Mouse (Mus musculus) stomach, embryonic 15.5 days (tissue): ENCODE measurements around the gene Tnfrsf8. TPM values are rescaled to one million over a fixed set of nuclear protein-coding genes. Genes with fewer than 3 reads are reported as not detected.
A peak's percentile ranks its signal among the peaks of the same experiment; 100 is the strongest.
"Not testable (repeated sequence)": the region's sequence is repeated elsewhere in the genome, so short reads cannot be mapped to it uniquely, and the experiment has no call there.

Experiments used
- ATAC-seq: fragments of 200-750 bp; cut with Nextera tagmentation; 2 replicates; pipeline ENCODE4 v1.8.0; 2017; ENCODE audit warnings: low read depth, moderate number of reproducible peaks, moderate TSS enrichment; ENCODE audit not compliant: insufficient read depth, low FRiP score
- H3K27ac ChIP-seq: fragments of 300-500 bp; sonication (generic); 2 replicates; pipeline ENCODE4 v1.5.1; 2015; ENCODE audit warnings: mild to moderate bottlenecking, inconsistent platforms
- H3K27me3 ChIP-seq: fragments of 300-500 bp; sonication (generic); replicated peaks from 2 replicates; pipeline ENCODE4 v1.6.1; 2015; ENCODE audit warnings: inconsistent platforms
- H3K36me3 ChIP-seq: fragments of 300-500 bp; sonication (generic); 2 replicates; pipeline ENCODE4 v1.6.1; 2015; ENCODE audit warnings: inconsistent platforms
- H3K4me1 ChIP-seq: fragments of 300-500 bp; sonication (generic); 2 replicates; pipeline ENCODE4 v1.6.1; 2015; ENCODE audit warnings: inconsistent platforms
- H3K4me2 ChIP-seq: fragments of 300-500 bp; sonication (generic); 2 replicates; pipeline ENCODE4 v1.6.1; 2015; ENCODE audit warnings: mild to moderate bottlenecking, inconsistent platforms
- H3K4me3 ChIP-seq: fragments of 300-500 bp; sonication (generic); replicated peaks from 2 replicates; pipeline ENCODE4 v1.5.1; 2015; ENCODE audit warnings: inconsistent platforms
- H3K9ac ChIP-seq: fragments of 300-500 bp; sonication (generic); 2 replicates; pipeline ENCODE4 v1.6.1; 2015; ENCODE audit warnings: inconsistent platforms
- H3K9me3 ChIP-seq: fragments of 300-500 bp; sonication (generic); 2 replicates; pipeline ENCODE4 v1.6.1; 2016; ENCODE audit warnings: inconsistent platforms
- WGBS: fragments of 180-500 bp; shearing (Covaris S2); methylation state at CpG from one replicate; pipeline ENCODE4 v1.1.7; 2015; 5-methylcytosine and 5-hydroxymethylcytosine counted together
- polyA plus RNA-seq: library from polyadenylated mRNA; unstranded; fragments of >200 nt; fragmentation: Nextera tagmentation; extraction: Ambion mirVana; gene quantifications from 2 replicates; pipeline ENCODE4 v1.2.1, GENCODE M21; 2015

Tnfrsf8 gene
- 0.09 and 0.13 TPM in 2 replicates for polyA plus RNA-seq

DNA sequence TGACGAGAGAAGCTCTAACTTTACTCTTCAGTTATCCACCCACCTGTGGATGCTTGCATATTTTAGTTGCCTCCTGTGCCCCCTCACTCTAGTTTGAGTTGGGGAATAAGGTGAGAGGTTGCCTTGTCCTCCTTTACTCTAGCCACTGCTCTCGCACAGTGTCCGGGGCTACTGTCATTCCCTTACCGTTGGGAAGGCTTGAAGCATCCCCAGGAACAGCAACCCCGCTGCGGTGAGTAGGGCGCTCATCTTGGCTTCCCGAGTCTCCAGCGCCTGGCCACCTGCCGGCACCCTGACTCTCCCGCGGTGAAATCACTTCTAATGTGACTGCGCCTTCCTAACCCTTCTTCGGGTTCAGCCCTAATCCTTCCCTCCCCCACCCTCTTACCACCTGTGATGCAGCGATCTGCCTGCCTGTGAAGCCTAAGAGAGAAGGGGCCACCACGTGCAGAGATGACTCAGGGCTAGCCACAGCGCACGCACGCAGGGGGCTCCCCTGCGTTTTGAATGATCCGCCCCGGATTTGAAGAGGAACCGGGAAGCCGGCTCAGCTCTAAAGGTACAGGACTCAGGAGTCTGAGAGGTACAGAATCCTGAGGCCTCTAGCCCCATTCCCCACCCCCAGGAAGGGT is at the start of gene Tnfrsf8:
Tnfrsf8 (minus strand) TSS at position 329 of the 632 bp plus-strand sequence.
- no peak within 1 kb of the TSS for H3K9ac ChIP-seq
- no peaks in the 10 kb centered on the region for H3K4me1 ChIP-seq
- peaks cover 12% of the 10 kb centered on the region; the same call in 1 of the 2 replicates for H3K27me3 ChIP-seq
- no peak for ATAC-seq
- no peak within 1 kb of the TSS for H3K4me3 ChIP-seq
- WGBS = 2% methylated on average over 24 of the region's 24 CpGs
- no peaks in the 10 kb centered on the region for H3K9me3 ChIP-seq
- no peak within 1 kb of the TSS for H3K27ac ChIP-seq
- no peak within 1 kb of the TSS for H3K4me2 ChIP-seq
- no peaks in the 10 kb centered on the region for H3K36me3 ChIP-seq

DNA sequence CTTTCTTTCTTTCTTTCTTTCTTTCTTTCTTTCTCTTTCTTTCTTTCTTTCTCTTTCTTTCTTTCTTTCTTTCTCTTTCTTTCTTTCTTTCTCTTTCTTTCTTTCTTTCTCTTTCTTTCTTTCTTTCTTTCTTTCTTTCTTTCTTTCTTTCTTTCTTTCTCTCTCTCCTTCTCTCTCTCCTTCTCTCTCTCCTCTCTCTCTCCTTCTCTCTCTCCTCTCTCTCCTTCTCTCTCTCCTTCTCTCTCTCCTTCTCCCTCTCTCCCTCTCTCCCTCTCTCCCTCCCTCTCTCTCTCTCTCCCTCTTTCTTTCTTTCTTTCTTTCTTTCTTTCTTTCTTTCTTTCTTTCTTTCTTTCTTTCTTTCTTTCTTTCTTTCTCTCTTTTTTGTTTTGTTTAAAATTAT is 46.7 kb upstream of the Tnfrsf8 start:
- H3K9me3 ChIP-seq, H3K4me2 ChIP-seq, H3K4me3 ChIP-seq, H3K27me3 ChIP-seq, ATAC-seq, H3K27ac ChIP-seq, H3K4me1 ChIP-seq, H3K9ac ChIP-seq, H3K36me3 ChIP-seq: not testable (repeated sequence)

DNA sequence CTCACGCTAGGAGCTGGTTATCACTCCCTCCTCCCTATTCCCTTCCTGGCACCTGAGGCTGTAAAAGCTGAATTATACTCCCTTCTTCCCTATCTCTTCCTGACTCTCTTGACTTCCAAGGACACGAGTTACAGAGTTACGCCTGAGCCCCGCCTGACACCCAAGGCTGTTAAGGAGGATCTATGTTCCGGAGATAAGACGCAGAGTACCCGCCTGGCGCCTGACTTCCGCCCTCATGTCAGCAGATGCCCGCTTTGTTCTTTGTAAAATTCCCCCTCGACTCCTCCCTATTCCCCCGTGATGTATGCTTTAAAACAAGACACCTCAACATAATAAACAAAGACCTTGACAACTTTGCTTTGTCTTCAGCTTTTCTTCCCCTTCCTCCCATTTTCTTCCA is 46.1 kb upstream of the Tnfrsf8 start:
- Histone ChIP-seq H3K4me2 (peak overlapping the region; percentile 33), H3K9me3 (no peaks in the 10 kb centered on the region), H3K27ac (no peak overlapping the region), H3K4me3 (no peak overlapping the region), H3K36me3 (no peaks in the 10 kb centered on the region), H3K9ac (no peak overlapping the region), H3K27me3 (no peaks in the 10 kb centered on the region), H3K4me1 (no peaks in the 10 kb centered on the region)
- WGBS = 8% methylated on average over 12 of the region's 12 CpGs
- no peak for ATAC-seq

DNA sequence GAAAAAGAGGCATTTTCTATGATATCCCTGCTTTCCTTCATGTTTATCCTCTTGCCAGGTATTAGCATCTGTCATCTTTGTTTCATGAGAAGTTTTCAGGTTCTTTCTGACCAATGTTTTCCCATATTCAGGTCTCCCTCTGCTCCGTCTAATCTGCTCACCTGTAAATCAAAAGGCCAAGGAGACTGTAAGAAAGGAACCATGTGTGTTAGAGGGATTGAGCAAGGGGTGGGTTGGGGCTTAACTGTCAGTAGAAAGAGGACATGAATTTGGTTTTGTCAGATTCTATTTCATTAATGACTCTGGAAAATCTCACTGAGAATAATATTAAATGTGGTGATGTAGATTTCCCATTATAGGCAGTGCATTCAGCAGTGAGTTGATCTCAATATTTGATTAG is 45.6 kb upstream of the Tnfrsf8 start:
- Histone ChIP-seq H3K9me3 (no peaks in the 10 kb centered on the region), H3K4me1 (no peaks in the 10 kb centered on the region), H3K27ac (no peak overlapping the region), H3K4me2 (no peak overlapping the region), H3K9ac (no peak overlapping the region), H3K27me3 (no peaks in the 10 kb centered on the region), H3K4me3 (no peak overlapping the region), H3K36me3 (no peaks in the 10 kb centered on the region)
- ATAC-seq = no peak
- WGBS = 63% methylated on average over 1 of the region's 1 CpGs

DNA sequence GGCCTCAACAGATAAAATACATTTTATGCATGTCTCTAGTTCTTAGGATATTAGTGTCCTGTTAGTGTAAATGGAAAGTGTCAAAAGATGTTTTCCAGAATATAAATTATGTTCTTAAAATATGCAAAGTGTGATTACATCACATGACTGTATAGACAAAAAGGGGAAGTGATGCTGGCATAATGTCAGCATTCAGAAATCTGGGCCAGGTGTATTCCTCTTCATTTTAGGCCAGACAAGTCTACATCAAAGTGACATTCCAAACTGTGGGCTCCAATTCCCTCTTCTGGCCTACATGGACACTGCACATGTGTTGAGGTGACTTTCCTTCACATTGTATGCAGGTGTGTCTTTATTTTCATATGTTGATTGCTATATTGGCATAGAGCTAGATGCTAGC is 41.3 kb upstream of the Tnfrsf8 start:
- no peak overlapping the region for H3K4me3 ChIP-seq
- no peak for ATAC-seq
- H3K9ac ChIP-seq = no peak overlapping the region
- H3K27ac ChIP-seq = no peak overlapping the region
- no peaks in the 10 kb centered on the region for H3K9me3 ChIP-seq
- no peaks in the 10 kb centered on the region for H3K27me3 ChIP-seq
- no peak overlapping the region for H3K4me2 ChIP-seq
- no peaks in the 10 kb centered on the region for H3K4me1 ChIP-seq
- H3K36me3 ChIP-seq = no peaks in the 10 kb centered on the region

DNA sequence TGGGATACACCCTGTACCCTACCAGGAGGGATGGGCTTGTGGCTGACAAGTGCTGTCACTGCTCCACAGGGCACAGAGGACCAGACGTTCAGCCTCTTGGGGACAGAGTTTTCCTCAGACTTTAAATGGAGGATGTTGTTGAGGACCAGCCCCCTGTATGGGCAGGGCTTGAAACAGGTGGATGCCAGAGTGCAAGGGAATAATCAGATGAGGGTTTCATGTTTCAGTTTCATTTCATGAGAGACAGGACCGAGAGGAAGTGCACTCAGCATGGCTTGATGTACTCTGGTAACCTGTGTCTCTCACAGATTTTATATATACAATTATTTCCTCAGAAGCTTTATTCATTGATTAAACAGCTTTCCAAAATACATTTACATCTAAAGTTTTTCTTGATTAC is 38.9 kb upstream of the Tnfrsf8 start:
- H3K9me3 ChIP-seq = no peaks in the 10 kb centered on the region
- no peak overlapping the region for H3K4me3 ChIP-seq
- H3K9ac ChIP-seq = no peak overlapping the region
- H3K27me3 ChIP-seq = no peaks in the 10 kb centered on the region
- 35% methylated on average over 2 of the region's 2 CpGs for WGBS
- no peaks in the 10 kb centered on the region for H3K36me3 ChIP-seq
- H3K4me2 ChIP-seq = no peak overlapping the region
- ATAC-seq = no peak
- no peaks in the 10 kb centered on the region for H3K4me1 ChIP-seq
- H3K27ac ChIP-seq = no peak overlapping the region

DNA sequence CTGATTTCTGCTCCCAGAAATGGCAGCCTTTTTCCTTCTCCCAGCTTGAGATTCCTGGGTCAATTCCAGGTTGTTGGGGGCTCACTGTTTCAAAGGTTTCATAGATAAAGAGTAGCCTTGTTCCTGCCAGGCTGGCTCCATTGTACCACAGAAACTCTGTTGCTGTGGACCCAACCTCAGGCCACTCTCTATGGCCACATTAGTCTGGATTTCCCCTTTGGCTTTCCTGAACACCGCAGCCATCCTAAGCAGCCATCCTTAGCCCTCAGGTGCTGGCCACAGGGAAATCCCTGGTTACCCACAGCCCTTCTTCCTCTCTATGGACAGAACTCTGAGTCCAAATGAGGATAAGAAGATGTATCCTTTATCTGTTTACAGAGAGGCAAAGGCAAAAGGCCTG is 30.0 kb upstream of the Tnfrsf8 start:
- H3K27me3 ChIP-seq = no peaks in the 10 kb centered on the region
- no peak overlapping the region for H3K27ac ChIP-seq
- H3K4me1 ChIP-seq = no peaks in the 10 kb centered on the region
- no peaks in the 10 kb centered on the region for H3K9me3 ChIP-seq
- no peak overlapping the region for H3K4me3 ChIP-seq
- H3K9ac ChIP-seq = no peak overlapping the region
- H3K4me2 ChIP-seq = no peak overlapping the region
- no peak for ATAC-seq
- H3K36me3 ChIP-seq = no peaks in the 10 kb centered on the region
- 91% methylated on average over 1 of the region's 1 CpGs for WGBS

DNA sequence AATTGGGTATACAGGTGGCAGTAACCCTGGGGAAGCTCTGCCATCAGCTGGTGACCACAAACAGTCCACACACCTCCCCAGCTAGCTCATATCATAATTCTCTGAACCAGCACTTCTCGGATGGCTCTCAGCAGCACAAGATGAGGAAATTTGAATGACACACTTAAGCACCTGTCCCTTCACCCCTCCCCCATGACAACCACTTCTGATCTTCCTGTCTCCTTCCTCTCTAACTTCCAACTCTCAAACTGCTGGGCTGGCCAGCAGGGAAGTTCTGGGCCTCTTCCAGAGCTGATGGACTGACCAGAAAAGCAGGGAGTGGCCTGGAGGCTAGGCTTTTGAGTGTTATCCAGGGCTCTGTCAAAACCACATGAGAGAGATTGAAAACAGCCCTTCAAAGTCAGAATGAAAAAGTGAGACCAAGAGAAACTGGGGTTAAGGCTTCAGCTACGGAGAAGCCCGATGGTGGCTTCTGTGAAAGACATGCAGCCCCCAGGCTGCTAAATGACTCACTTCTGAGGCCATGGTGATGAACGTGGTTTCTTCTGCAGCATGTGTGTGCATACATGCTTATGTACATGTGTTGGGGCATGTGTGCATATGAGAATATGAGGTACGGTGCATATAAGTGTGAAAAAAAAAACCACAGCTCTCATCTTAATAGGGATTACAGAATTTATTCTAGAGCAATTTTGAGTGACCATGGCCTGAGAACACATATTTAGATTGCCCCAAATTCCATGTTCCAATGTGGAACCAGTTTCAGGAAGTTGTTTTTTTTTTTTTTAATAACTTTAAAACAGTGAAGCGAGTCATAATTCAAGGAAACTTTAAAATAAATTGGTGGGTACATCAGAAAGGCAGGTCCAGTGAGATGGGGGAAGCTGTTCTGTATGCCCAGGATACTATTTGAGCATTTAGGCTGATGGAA is 27.2 kb upstream of the Tnfrsf8 start:
- Histone ChIP-seq H3K4me1 (no peaks in the 10 kb centered on the region), H3K27ac (no peak overlapping the region), H3K36me3 (no peaks in the 10 kb centered on the region), H3K4me3 (no peak overlapping the region), H3K9ac (no peak overlapping the region), H3K9me3 (no peaks in the 10 kb centered on the region), H3K4me2 (no peak overlapping the region), H3K27me3 (no peaks in the 10 kb centered on the region)
- WGBS = 79% methylated on average over 6 of the region's 6 CpGs
- ATAC-seq = no peak

DNA sequence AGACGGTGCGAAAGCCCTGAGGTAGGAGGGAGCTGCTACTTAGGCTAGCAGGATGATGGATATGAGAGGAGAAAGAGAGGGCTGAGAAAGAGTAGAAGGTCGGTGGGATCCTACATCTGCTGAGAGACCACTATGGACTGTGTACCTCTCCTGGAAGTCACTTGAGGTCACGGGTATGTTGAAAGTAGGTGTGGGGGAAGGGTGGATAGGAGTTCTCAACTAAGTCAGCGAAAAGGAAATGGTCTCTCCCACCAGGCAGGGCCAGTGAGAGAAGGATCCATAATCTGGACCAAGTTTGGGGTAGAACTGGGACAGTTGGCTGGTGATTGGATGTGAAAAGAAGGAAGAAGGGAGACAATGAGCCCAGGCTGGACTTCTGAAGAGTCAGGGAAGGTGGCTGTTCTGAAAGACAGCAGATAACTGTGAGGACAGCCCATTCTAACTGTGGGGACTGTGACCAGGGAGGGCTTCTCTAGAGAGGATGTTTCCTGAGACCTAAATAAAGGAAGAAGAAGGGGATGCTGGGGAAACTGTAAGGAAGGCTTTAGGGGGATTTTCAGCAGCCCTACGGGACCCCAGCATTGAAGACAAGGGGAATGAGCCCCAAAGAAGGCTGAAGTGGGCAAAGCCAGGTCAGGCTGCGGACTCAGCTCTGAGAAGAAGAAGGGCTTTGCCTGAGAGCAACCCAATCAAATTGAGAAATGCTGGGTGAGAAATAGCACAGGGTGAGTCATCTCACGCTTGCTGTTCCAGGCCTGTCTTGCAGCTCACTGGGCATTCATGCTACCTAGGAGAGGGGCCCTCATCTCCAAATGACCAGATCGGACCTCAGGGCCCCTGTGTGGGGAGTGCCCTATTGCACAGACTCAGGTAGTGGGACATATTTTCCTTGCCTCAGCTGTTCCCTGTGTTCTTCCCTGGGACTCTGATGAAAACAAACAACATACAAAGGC is 23.2 kb upstream of the Tnfrsf8 start:
- H3K4me2 ChIP-seq = no peak overlapping the region
- no peak overlapping the region for H3K27ac ChIP-seq
- no peaks in the 10 kb centered on the region for H3K36me3 ChIP-seq
- H3K9me3 ChIP-seq = no peaks in the 10 kb centered on the region
- 69% methylated on average over 9 of the region's 9 CpGs for WGBS
- H3K27me3 ChIP-seq = no peaks in the 10 kb centered on the region
- H3K4me3 ChIP-seq = no peak overlapping the region
- ATAC-seq = no peak
- no peak overlapping the region for H3K9ac ChIP-seq
- no peaks in the 10 kb centered on the region for H3K4me1 ChIP-seq

DNA sequence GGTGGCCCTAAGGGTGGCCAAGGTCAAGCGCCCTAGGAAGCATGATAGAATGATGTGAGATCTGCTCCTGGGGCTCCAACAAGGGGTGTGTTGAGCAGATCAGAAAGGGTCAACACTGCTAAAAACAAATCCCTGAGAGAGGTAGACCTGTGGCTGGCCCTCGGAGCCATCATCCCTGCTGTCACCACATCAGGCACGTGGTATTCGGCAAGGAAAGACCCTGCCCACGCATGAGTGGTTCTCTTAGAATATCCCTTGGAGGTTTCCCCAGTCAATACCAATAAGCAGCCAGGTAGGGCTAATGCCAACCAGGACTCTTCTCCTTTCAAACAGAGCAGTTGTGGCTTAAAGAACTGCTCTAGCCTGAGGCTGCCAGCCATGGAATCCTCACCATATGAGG is 21.6 kb upstream of the Tnfrsf8 start:
- Histone ChIP-seq H3K27ac (no peak overlapping the region), H3K9me3 (no peaks in the 10 kb centered on the region), H3K27me3 (no peaks in the 10 kb centered on the region), H3K4me3 (no peak overlapping the region), H3K4me2 (no peak overlapping the region), H3K9ac (no peak overlapping the region), H3K36me3 (no peaks in the 10 kb centered on the region), H3K4me1 (no peaks in the 10 kb centered on the region)
- WGBS = 80% methylated on average over 5 of the region's 5 CpGs
- no peak for ATAC-seq

DNA sequence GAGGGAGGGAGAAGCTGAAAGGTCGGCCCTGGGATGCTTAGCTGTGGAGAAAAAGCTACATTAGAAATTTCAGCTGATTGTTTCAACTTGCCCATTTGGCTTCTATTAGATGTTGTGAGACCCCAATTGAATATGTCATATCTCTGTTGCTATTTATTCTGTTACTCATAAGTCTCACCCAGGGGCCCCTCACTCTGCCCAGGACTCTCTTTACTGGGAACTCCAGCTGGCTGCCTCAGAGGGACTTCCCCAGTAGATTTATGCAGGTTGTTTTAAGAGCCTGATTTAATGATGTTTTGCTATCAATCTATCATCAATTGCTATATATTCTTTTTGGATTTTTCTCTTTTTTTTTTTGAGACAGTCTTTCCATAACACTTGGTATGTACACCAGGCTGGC is 21.1 kb upstream of the Tnfrsf8 start:
- 78% methylated on average over 1 of the region's 1 CpGs for WGBS
- Histone ChIP-seq H3K4me3 (no peak overlapping the region), H3K9ac (no peak overlapping the region), H3K36me3 (no peaks in the 10 kb centered on the region), H3K4me1 (no peaks in the 10 kb centered on the region), H3K27me3 (no peaks in the 10 kb centered on the region), H3K4me2 (no peak overlapping the region), H3K27ac (no peak overlapping the region), H3K9me3 (no peaks in the 10 kb centered on the region)
- no peak for ATAC-seq

DNA sequence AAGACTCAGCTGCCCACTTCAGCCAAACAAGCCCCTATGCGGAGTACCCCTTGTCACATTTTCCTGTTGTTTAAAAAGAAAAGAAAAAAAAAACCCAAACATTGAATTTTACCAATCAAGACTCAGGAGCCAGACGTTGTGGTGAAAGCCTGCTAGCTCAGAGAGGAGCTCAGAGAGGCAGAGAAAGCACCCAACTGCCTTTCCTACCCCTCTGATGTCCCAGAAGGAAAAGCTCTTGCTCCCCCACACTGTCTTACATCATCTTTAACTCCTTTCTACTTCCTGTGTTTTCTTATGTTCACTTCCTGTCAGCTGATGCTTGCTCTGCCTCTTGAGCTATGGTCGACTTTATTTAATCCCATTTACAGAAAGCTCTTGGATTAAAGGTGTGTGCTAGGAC is 8.7 kb upstream of the Tnfrsf8 start:
- no peaks in the 10 kb centered on the region for H3K36me3 ChIP-seq
- no peaks in the 10 kb centered on the region for H3K27me3 ChIP-seq
- H3K9me3 ChIP-seq = no peaks in the 10 kb centered on the region
- H3K4me3 ChIP-seq = no peak overlapping the region
- H3K4me1 ChIP-seq = no peaks in the 10 kb centered on the region
- H3K4me2 ChIP-seq = no peak overlapping the region
- no peak overlapping the region for H3K9ac ChIP-seq
- 63% methylated on average over 3 of the region's 3 CpGs for WGBS
- ATAC-seq = no peak
- H3K27ac ChIP-seq = no peak overlapping the region
